Mouse (Mus musculus): Measurements from ENCODE around the gene Krt76.

DNA sequence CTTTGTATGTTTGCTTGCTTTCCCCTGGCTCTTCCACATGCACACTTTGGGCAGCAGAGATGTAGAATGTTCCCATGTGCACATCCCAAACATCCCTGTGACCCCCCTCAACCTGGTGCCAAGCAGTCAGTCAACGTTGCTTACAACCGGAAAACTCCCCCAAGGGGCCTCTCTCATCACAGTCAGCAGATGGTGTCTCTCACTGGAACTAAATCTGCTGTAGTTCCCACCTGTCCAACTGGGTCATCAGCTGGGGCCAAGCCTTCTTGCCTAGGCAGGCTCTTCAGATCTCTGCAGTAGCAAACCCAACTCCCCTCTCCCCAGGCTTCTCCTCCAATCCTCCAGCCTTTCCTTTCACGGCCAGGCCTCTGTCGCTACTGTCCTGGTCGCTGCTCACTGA lies 36.0 kb downstream of the Krt76 start:
- no peak for TF ChIP-seq CTCF (IDR thresholded peaks at IDR 0.05; ENCODE audit: low read depth, low read length)
- no peak for TF ChIP-seq POLR2A (IDR thresholded peaks at IDR 0.05; ENCODE audit: extremely low read depth, insufficient read depth, low read length)

Data from liver, adult 2 months (tissue).